Mouse (Mus musculus) heart, embryonic 15.5 days (tissue): ENCODE results near the gene Cgas. TPM values are rescaled to one million over a fixed set of nuclear protein-coding genes. Genes with fewer than 3 reads are reported as not detected.
A peak's percentile ranks its signal among the peaks of the same experiment; 100 is the strongest.

Experiments
- ATAC-seq: fragments of 200-750 bp; cut with Nextera tagmentation; replicated peaks from 2 replicates; pipeline ENCODE4 v1.8.0; 2017; ENCODE audit warnings: low read depth, moderate TSS enrichment; ENCODE audit not compliant: insufficient number of reproducible peaks, insufficient read depth, low FRiP score
- H3K27ac ChIP-seq: fragments of 300-500 bp; sonication (generic); 2 replicates; pipeline ENCODE4 v1.5.1; 2015; ENCODE audit warnings: mild to moderate bottlenecking, inconsistent platforms
- H3K27me3 ChIP-seq: fragments of 300-500 bp; sonication (generic); 2 replicates; pipeline ENCODE4 v1.6.1; 2015; ENCODE audit warnings: inconsistent platforms
- H3K36me3 ChIP-seq: fragments of 300-500 bp; sonication (generic); 2 replicates; pipeline ENCODE4 v1.6.1; 2015; ENCODE audit warnings: mild to moderate bottlenecking, inconsistent platforms
- H3K4me1 ChIP-seq: fragments of 300-500 bp; sonication (generic); replicated peaks from 2 replicates; pipeline ENCODE4 v1.6.1; 2015; ENCODE audit warnings: inconsistent platforms
- H3K4me2 ChIP-seq: fragments of 300-500 bp; sonication (generic); 2 replicates; pipeline ENCODE4 v1.6.1; 2015; ENCODE audit warnings: inconsistent platforms, mild to moderate bottlenecking, moderate library complexity
- H3K4me3 ChIP-seq: fragments of 300-500 bp; sonication (generic); 2 replicates; pipeline ENCODE4 v1.5.1; 2015; ENCODE audit warnings: mild to moderate bottlenecking, inconsistent platforms
- H3K9ac ChIP-seq: fragments of 300-500 bp; sonication (generic); 2 replicates; pipeline ENCODE4 v1.6.1; 2015; ENCODE audit warnings: mild to moderate bottlenecking, inconsistent platforms
- H3K9me3 ChIP-seq: fragments of 300-500 bp; sonication (generic); replicated peaks from 2 replicates; pipeline ENCODE4 v1.6.1; 2016; ENCODE audit warnings: inconsistent platforms
- WGBS: fragments of 180-500 bp; shearing (Covaris S2); methylation state at CpG from one replicate; pipeline ENCODE4 v1.1.7; 2015; ENCODE audit warnings: mixed read lengths; 5-methylcytosine and 5-hydroxymethylcytosine counted together
- polyA plus RNA-seq: library from polyadenylated mRNA; unstranded; fragments of >200 nt; fragmentation: Nextera tagmentation; extraction: Ambion mirVana; gene quantifications from 2 replicates; pipeline ENCODE4 v1.2.1, GENCODE M21; 2015

Cgas gene
- polyA plus RNA-seq, 1 experiment from 2014 or later, result 0.97 TPM

- Histone ChIP-seq H3K4me2 (peak overlapping the region; percentile 81), H3K9ac (peak overlapping the region; percentile 40), H3K36me3 (no peaks in the 10 kb centered on the region), H3K4me1 (peaks cover 6% of the 10 kb centered on the region; the same call in 1 of the 2 replicates), H3K4me3 (peak overlapping the region; percentile 47), H3K27me3 (no peaks in the 10 kb centered on the region), H3K9me3 (no peaks in the 10 kb centered on the region), H3K27ac (no peak overlapping the region)
- ATAC-seq, result 0 out of 2 replicates have a peak, but pooled peaks have one; percentile 43
- WGBS, result 17% methylated on average over 27 of the region's 27 CpGs
Measured at GRCm38 (mm10) chr9:78427362-78427781, 15.7 kb downstream of the Cgas start.

GRCm38 (mm10) chr9:78401596-78401995, 41.4 kb downstream of the Cgas start:
- H3K4me1 ChIP-seq, result no peaks in the 10 kb centered on the region
- H3K4me2 ChIP-seq, result no peak overlapping the region
- H3K9ac ChIP-seq, result no peak overlapping the region
- no peaks in the 10 kb centered on the region for H3K36me3 ChIP-seq
- peaks cover 20% of the 10 kb centered on the region for H3K27me3 ChIP-seq
- H3K4me3 ChIP-seq, result no peak overlapping the region
- no peaks in the 10 kb centered on the region for H3K9me3 ChIP-seq
- H3K27ac ChIP-seq, result no peak overlapping the region
- no peak for ATAC-seq
- WGBS, result 89% methylated on average over 7 of the region's 7 CpGs

GRCm38 (mm10) chr9:78400570-78400969, 42.5 kb downstream of the Cgas start:
- Histone ChIP-seq H3K4me1 (peaks cover 7% of the 10 kb centered on the region), H3K27ac (no peak overlapping the region), H3K36me3 (no peaks in the 10 kb centered on the region), H3K27me3 (peaks cover 30% of the 10 kb centered on the region), H3K4me3 (no peak overlapping the region), H3K4me2 (no peak overlapping the region), H3K9ac (no peak overlapping the region), H3K9me3 (no peaks in the 10 kb centered on the region)
- WGBS, result 71% methylated on average over 5 of the region's 5 CpGs
- ATAC-seq, result no peak

- Histone ChIP-seq H3K4me2 (peak overlapping the region; percentile 75), H3K27me3 (peaks cover 66% of the 10 kb centered on the region), H3K4me1 (peaks cover 10% of the 10 kb centered on the region), H3K36me3 (no peaks in the 10 kb centered on the region), H3K9me3 (no peaks in the 10 kb centered on the region), H3K9ac (no peak overlapping the region), H3K4me3 (peak overlapping the region; percentile 46), H3K27ac (no peak overlapping the region)
- 52% methylated on average over 9 of the region's 9 CpGs for WGBS
- no peak for ATAC-seq
Measured at GRCm38 (mm10) chr9:78396517-78396916, 46.5 kb downstream of the Cgas start.

- peak; percentile 72 for ATAC-seq
- Histone ChIP-seq H3K27me3 (peaks cover 66% of the 10 kb centered on the region), H3K9me3 (no peaks in the 10 kb centered on the region), H3K4me2 (peak within 1 kb of the TSS; percentile 75), H3K4me1 (peaks cover 10% of the 10 kb centered on the region), H3K27ac (no peak within 1 kb of the TSS), H3K4me3 (peak within 1 kb of the TSS; percentile 46), H3K9ac (peak within 1 kb of the TSS; percentile 32; the same call in 1 of the 2 replicates), H3K36me3 (no peaks in the 10 kb centered on the region)
- WGBS, result 2% methylated on average over 84 of the region's 93 CpGs
Measured at GRCm38 (mm10) chr9:78395630-78396351, 47.2 kb downstream of the Cgas start, which contains the start of gene Ddx43. TSS of gene Ddx43 (plus strand) at chr9:78395777.

- H3K4me2 ChIP-seq, result peak overlapping the region; percentile 75
- no peaks in the 10 kb centered on the region for H3K9me3 ChIP-seq
- peaks cover 10% of the 10 kb centered on the region for H3K4me1 ChIP-seq
- peak overlapping the region; percentile 46 for H3K4me3 ChIP-seq
- ATAC-seq, result no peak
- no peak overlapping the region for H3K9ac ChIP-seq
- WGBS, result 29% methylated on average over 11 of the region's 11 CpGs
- peaks cover 66% of the 10 kb centered on the region for H3K27me3 ChIP-seq
- no peak overlapping the region for H3K27ac ChIP-seq
- H3K36me3 ChIP-seq, result no peaks in the 10 kb centered on the region
Measured at GRCm38 (mm10) chr9:78395244-78395629, 47.8 kb downstream of the Cgas start.

GRCm38 (mm10) chr9:78394602-78395001, 48.4 kb downstream of the Cgas start:
- ATAC-seq, result no peak
- Histone ChIP-seq H3K9me3 (no peaks in the 10 kb centered on the region), H3K9ac (no peak overlapping the region), H3K4me3 (no peak overlapping the region), H3K4me2 (no peak overlapping the region), H3K4me1 (peaks cover 10% of the 10 kb centered on the region), H3K36me3 (no peaks in the 10 kb centered on the region), H3K27me3 (peaks cover 66% of the 10 kb centered on the region), H3K27ac (no peak overlapping the region)
- WGBS, result 64% methylated on average over 7 of the region's 7 CpGs

- H3K27me3 ChIP-seq, result peaks cover 62% of the 10 kb centered on the region
- WGBS, result 83% methylated on average over 10 of the region's 10 CpGs
- no peak overlapping the region for H3K9ac ChIP-seq
- peaks cover 10% of the 10 kb centered on the region for H3K4me1 ChIP-seq
- H3K27ac ChIP-seq, result no peak overlapping the region
- no peaks in the 10 kb centered on the region for H3K9me3 ChIP-seq
- no peaks in the 10 kb centered on the region for H3K36me3 ChIP-seq
- no peak overlapping the region for H3K4me2 ChIP-seq
- ATAC-seq, result no peak
- H3K4me3 ChIP-seq, result no peak overlapping the region
Measured at GRCm38 (mm10) chr9:78393741-78394140, 49.3 kb downstream of the Cgas start.

- no peak overlapping the region for H3K4me2 ChIP-seq
- no peaks in the 10 kb centered on the region for H3K9me3 ChIP-seq
- H3K36me3 ChIP-seq, result no peaks in the 10 kb centered on the region
- no peak overlapping the region for H3K27ac ChIP-seq
- ATAC-seq, result no peak
- H3K4me3 ChIP-seq, result no peak overlapping the region
- WGBS, result 42% methylated on average over 5 of the region's 5 CpGs
- H3K27me3 ChIP-seq, result peaks cover 30% of the 10 kb centered on the region
- H3K4me1 ChIP-seq, result no peaks in the 10 kb centered on the region
- H3K9ac ChIP-seq, result no peak overlapping the region
Measured at GRCm38 (mm10) chr9:78389981-78390380, 53.1 kb downstream of the Cgas start.

GRCm38 (mm10) chr9:78386947-78387346, 56.1 kb downstream of the Cgas start:
- WGBS, result 82% methylated on average over 7 of the region's 7 CpGs
- Histone ChIP-seq H3K4me3 (no peak overlapping the region), H3K36me3 (no peaks in the 10 kb centered on the region), H3K27me3 (0 out of 2 replicates have a peak, but pooled peaks cover under 1% of the 10 kb centered on the region), H3K9ac (no peak overlapping the region), H3K27ac (no peak overlapping the region), H3K4me2 (no peak overlapping the region), H3K9me3 (no peaks in the 10 kb centered on the region), H3K4me1 (no peaks in the 10 kb centered on the region)
- ATAC-seq, result no peak

GRCm38 (mm10) chr9:78385893-78386292, 57.1 kb downstream of the Cgas start:
- no peaks in the 10 kb centered on the region for H3K36me3 ChIP-seq
- no peak overlapping the region for H3K4me3 ChIP-seq
- H3K9me3 ChIP-seq, result no peaks in the 10 kb centered on the region
- no peaks in the 10 kb centered on the region for H3K4me1 ChIP-seq
- no peaks in the 10 kb centered on the region for H3K27me3 ChIP-seq
- no peak for ATAC-seq
- H3K27ac ChIP-seq, result no peak overlapping the region
- no peak overlapping the region for H3K4me2 ChIP-seq
- no peak overlapping the region for H3K9ac ChIP-seq
- 48% methylated on average over 3 of the region's 3 CpGs for WGBS
